Mouse (Mus musculus) adrenal gland (tissue): ENCODE data around the gene Tmem74b.

Experiments
- intact Hi-C: fragments of 180-260 bp; cut with DNase I; formaldehyde crosslinking; loops from one replicate; pipeline ENCODE4 v1.15.1; 2025
- long read RNA-seq, 2 experiments: library from polyadenylated mRNA; unstranded; transcript quantifications; one replicate each; pipeline ENCODE4 v2.0.0; 2020; ENCODE audit warnings: borderline replicate concordance in 1 of 2; ENCODE audit not compliant: insufficient replicate concordance in 1 of 2

Gene Tmem74b
- long read RNA-seq, experiment 1, partial matches to known transcripts: 0 of 2 reads
- long read RNA-seq, experiment 1, other reads (novel, unspliced or antisense): 0 of 2 reads
- long read RNA-seq, experiment 2, partial matches to known transcripts: 0 of 1 reads
- long read RNA-seq, experiment 2, other reads (novel, unspliced or antisense): 0 of 1 reads

DNA sequence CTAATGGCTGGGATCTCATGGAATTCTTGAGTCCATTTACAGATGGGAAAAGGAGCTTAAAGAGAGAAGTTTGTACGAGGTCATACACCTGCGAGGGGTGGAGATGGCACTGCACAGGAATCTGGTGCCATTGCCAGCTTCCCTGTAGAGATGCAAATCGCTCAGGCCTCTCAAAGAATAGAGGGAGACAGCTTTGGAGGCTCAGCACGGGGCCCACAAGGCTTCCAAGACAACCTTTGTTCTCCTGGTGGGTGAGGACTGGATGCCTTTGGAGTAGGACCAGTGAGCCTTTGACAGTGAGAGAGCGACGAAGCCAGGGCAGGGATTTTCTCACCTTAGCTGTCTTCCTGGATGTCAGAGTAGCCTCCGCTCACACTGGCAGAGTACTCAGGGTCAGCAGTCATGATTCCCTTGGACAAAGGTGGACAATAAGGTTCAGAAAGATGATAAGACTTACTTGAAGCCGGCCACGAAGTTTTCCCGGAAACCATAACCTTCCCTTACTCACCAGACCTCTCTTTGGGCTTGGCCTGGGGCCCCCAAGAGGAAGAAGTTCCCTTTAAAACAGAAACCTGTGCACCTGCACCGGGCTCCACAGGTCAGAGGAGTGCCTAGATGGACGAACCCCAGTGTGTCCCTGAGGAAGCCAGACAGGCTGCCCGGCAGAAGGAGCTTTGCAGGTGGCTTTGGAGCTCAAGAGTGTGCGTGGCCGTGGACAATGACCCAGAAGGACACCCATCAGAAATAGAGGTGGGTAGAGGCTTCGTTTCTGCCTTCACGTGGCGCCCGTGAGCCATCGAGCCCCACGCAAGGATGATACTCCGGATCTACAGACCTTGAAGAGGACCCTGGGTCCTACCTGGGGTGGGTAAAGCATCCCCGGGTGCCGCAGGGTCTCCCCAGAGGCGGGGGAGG, at the start of gene Tmem74b:
Tmem74b (plus strand) TSS at position 778 of the 915 bp plus-strand sequence.
- intact Hi-C loops: no loop called here

DNA sequence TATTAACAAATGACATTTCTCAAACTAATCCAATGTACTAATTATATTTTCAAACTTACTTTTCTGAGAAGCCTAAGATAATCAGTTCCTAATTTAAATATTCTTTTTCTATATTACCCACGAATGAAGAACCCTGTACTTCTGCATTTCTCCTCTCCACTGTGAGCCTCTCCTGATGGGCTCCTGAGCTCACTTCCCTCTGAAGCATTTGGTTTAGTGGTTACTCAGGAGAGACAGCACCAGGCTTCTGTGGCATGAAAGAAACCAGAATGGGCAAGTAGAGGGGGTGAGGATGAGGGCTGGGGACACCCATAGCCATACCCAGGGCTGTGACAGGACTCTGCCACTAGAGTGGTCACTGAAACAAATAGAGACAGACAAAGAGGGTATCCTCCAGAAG, 49.8 kb upstream of the Tmem74b start:
- intact Hi-C loops: no loop called here

DNA sequence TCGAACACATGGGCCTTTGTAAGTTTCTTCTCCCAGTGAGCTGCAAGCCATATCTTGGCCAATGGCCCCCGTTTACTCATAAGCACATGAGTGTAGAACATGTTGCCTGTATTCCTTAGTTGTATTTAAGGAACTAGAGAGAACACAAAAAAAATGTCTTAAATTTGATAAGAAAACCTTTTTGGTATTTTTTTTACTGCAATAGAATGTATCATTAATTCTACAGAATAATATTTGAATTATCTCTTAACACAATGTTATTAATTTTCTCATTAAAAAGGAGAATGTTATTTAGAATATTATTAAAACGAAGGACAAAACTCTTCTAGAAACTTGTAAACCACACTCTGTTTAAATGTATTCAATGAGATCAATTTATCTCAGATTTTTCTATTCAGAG, 33.4 kb upstream of the Tmem74b start, which contains the start of gene Rad21l:
Rad21l (minus strand) TSS at position 101 of the 400 bp plus-strand sequence.
- intact Hi-C loops: no loop called here

DNA sequence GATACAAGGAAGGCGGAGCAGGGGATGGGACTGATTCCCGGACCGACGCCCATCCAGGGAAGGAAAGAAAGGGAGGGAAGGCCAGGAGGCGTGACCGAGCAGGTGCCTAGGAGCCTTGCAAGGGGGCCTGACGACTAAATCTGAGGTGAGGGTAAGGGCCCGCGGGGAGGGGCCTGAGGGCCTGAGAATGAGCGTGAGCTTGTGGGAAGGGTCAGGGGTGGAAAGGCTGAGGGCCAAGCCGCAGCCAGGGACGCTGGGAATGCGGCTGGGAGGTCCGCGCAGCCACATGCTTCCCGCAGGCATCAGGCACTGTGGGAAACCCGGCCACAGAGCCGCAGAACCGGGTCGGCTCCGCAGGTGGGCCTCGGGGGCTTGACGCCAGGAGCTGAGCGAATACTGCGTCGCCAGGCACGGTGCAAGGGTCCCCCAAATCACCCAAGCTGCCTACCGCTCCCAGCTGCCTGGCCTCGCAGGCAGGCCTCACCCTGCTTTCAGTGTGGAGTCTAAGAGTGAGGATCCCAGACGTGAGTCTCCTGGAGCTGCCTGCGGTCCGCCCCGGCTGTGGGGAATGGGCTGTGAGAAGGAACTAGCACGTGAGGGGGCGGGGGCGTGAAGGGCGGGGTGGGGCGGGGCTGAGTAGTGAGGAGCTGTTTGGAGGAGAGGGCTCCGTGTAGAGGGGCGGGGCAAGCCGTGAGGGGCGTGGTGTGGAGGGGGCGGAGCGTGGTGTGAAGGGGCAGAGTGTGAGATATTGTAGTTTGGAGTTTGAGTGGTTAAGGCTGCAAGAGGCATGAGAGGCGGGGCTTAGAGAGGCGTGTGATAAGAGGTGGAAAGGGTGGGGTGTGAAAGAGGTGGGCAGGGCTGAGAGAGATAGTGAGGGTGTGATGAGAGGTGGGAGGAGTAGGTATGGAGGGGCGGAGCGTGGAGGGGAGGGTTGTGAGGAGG, 31.5 kb upstream of the Tmem74b start:
- intact Hi-C loops: loop anchor here (10.0 kb wide), 1 partner anchor 155 kb away; no protein-coding TSS in a partner anchor

DNA sequence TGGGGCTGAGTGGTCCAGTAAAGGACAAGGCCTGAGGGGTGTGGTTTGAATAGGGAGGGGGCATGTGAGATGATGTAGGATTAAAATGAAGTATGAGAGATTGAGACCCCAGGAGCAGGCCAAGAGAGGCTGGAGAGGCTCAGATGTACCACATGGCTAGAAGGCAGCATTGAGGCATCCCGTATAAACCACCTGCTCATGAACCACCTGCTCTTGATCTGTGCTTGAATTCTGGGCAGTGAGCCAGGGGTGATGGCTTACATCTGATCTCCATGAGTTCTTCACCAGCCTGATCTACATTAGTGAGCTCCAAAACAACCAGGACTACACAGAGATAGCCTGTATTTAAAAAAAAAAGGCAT, 30.9 kb upstream of the Tmem74b start:
- intact Hi-C loops: loop anchor here (10.0 kb wide), 1 partner anchor 156 kb away; no protein-coding TSS in a partner anchor

DNA sequence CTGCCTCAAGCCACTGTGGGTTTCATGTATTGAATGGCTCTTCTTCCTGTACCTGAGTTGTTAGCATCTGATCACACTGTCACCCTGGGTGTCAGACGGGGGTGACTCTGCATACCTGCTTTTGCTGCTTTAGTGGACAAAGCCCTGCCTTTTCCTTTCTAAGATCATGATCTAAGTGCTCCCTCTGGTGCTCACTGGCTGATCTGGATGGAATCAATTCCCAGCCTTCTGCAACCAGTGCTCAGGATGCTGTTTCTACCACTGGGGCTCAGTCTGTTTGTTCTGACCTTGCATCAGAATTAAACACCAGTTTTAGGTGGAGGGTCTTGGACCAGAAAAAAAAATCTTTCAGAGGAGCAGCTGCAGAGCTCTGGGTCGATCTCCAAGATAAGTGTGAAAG, 25.6 kb upstream of the Tmem74b start:
- intact Hi-C loops: loop anchor here (5.0 to 10.0 kb wide), 2 partner anchors 161 to 184 kb away; partner anchors contain the start of gene Nsfl1c

DNA sequence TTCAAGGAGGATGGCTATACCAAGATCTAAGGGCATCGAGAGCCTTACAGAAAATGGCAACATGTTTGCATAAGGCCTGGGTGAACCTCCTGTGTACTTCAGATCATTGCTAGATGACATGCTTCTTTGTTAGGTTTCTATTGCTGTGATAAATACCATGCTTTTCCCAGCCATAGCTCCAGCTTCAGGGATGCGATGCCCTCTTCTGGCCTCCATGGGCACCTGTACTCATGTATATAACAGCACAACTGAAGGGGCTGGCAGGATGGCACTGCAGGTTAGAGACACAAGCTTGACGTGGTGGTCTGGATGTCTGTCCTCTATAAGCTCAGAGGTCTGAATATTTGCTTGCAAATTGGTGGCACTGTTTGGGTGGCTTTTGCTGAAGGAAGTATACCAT, 19.5 kb upstream of the Tmem74b start:
- intact Hi-C loops: loop anchor here (5.0 kb wide), 1 partner anchor 105 kb away; no protein-coding TSS in a partner anchor

DNA sequence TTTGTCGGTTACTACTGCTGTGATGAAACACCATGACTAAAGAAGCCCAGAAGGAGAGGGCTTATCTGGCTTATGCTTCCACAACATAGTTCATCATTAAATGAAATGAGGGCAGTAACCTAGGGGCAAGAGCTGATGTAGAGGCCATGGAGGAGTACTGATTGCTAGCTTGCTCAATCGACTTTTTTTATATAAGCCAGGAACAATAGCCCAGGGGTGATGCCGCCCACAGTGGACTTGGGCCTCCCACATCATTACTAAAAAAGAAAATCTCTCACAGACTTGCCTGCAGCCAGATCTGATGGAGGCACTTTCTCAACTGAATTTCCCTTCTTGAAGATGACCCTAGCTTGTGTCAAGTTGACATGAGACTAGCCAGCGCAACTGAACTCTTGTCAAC, 18.8 kb upstream of the Tmem74b start:
- intact Hi-C loops: loop anchor here (5.0 kb wide), 1 partner anchor 106 kb away; no protein-coding TSS in a partner anchor

DNA sequence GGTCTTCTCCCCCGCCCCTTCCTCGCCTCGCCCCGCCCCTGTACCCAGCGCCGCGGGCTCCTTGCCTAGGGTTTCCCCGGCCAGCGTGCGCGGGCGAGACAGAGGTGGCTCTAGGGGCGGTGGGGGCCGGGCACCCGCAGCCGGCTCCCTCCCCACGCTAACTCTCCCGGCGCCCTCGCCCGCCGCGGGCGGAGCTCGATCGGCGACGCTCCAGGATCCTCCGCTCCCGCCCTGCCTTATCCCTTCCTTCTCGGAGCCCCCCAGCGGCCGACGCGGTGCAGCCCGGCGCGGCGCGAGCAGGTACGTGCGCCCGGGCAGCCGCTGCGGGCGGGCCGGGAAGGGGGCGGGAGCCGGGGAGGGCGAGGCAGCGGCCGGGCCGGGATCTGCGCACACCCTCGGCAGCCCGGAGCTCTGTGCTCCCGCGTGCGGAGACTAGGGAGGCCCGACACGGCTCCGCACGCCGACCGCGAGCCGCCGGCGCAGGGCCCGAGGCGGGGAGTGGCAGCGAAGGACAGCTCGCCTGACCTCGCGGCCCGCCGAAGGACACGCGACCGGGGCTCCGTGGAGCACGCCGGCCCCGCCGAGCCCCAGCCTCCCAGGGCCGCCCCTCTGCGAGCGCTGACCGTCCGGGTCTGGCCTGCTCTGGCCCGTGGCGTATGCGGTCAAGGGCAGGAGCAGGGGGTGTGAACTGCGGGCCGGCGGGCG, 490 bp downstream of the Tmem74b start:
- intact Hi-C loops: no loop called here

DNA sequence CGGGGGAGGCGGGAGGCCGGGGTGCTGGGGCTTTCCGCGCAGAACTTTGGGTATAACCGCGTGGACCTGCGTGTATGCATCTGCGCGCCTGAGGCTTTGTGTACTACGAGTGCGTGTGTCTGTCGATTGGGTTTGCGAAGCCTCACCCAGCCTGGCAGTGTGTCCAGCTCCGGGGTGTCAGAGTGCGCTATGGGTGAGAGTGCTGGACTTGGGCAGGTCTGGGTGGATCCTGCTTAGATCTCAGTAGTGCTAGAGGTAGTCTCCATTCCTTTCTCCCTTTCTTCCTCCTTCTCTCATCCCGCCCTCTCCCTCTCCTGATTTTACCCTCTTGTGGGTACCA, 1.0 kb downstream of the Tmem74b start:
- intact Hi-C loops: no loop called here

DNA sequence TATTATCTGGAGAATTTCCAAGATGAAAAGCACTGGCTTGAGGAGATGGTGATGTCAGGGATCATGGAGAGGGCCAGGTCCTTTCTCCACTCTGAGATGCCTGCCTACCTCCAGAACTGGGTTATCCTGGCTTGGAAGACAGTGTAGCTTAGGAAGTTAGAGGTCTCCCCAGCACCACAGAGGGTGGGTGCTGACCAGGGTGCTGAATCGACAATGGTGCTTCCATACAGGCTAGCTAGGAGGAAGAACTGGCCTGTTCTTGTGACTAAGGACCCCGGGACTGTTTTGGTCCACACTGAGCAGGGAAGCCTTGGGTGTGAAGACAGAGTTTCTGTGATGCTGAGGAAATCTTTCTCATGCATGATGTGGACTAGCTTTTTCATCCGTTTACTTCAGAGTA, 10.8 kb downstream of the Tmem74b start:
- intact Hi-C loops: no loop called here

DNA sequence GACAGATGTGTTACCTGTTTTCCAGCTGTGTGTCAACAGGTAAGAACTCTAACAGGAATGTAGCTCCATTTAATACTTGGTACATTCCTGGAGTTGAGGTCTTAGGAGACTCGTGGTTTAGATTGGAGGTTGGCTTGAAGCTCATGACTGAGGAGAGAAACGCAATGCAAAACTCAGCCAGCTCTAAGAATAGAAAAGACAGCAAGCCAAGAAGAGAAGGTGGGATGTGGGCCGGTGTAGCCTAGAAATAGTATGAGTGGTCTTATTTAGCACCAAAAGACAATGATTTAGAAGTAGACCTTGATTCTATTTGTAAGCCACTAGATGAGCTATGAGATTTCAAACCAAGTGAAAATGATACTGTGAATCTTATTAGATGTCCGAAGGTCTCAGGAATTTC, 13.7 kb downstream of the Tmem74b start:
- intact Hi-C loops: no loop called here

DNA sequence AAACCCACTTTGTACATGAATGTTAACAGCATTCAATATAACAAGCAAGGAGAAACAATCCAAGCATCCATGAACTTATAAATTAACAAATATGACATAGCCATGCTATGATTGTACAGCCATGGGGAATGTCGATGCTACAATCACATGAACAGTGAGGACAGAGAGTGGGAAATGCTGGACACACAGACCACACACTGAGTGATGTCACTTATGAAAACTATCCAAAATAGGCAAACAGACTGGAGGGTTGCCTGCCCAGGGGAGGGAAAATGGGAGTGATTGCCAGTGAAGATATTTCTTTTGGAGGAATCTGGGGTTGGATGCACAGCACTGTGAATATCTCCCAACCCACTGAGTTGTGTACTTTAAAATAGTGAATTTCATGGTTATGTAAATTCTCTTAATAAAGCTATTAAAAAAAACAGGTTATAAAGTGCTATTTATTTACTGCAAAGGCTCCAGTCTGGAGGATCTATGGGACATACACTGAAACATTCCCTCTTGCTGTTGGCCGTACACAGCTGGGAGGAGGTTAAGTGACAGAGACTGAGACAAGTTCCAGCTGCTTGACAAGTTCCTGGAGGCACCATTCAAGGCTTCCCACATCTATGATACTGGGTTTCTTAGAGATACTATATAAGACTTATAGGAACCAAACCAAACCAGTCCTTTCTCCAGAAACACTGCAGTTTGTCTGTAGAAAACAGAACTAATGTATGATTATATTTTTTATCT, 14.7 kb downstream of the Tmem74b start:
- intact Hi-C loops: no loop called here

DNA sequence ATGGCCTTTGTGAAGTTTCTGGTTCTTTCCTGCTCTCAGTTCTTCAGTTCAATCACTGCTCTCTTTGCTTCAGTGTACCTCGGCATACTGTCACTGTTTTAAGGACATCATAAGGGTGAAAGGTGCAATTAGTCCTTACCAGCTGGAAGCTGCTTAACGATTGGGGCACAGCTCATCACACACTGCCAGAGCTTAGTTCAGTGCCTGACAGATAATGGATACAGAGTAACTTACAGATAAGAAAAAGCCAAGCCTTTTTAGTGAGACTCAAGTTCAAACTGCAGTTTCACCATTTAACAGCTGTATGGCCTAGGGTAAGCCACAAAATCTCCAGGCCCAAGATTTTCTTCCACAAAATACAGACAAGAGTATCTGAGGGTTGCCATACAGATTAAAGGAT, 22.3 kb downstream of the Tmem74b start:
- intact Hi-C loops: no loop called here

DNA sequence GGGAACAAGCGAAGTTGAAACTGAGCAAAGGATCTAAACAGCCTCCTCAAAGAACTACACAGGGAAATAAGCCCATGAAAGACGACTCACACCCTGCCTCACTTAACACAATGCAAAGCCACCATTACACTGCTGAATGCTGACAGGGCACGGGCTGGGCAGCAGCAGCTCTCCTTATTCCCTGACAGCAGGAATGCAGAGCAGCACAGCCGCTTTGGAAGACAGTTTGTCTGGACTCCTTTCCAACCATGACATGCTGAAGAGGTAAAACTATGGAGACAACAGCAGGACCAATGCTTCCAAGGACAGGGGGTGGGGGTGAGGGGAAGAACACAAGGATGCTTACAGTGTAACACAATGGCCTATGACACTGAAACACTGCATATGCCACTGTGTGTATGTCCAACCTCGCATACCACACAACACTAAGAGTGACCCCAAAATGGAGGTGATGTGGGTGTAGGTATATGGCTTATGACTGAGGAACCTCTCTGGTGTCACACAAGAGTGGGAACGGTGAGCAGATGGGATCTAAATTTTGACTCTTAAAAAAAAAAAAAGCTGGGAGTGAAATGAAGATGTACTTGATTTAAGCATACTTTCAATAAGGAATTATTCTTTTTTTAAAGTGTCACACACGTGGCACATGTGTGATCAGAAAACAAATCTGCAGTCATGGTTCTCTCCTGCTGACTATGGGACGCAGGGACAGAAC, 31.5 kb downstream of the Tmem74b start:
- intact Hi-C loops: no loop called here

DNA sequence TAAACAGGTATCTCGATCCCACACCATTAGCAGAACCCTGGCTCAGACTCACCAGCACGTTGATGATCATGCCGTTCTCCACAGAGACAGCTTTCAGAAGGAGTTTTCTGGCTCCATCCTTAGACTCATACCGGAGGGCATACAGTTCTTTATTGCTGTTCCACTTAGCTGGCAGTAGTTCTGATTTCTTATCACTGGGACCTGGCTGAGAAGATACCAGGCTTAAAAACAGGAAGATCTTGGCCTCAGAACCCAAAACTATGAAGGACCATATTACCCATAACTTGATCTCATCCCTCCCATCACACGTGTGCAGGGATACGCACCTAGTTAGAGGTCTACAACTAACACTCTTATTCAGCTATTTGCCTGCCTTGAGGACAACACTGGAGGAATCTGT, 33.6 kb downstream of the Tmem74b start:
- intact Hi-C loops: no loop called here

DNA sequence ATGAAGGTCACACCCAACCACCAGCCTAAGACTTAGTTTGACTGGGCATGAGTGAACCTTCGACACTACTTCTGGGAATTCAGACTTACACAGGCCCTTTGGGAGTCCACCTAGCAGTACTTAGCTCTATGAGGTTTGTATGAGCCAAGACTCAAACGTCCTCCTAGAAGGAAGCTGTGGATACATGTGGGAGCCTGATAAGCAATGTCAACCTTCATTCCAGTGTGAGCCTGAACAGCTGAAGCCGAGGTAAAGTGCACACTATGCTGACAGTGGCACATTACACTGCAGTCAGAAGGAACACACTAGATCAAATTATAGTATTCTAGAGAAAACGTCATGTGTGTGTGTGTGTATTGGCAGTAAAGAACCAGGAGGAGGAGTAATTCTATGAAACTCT, 36.7 kb downstream of the Tmem74b start:
- intact Hi-C loops: no loop called here

DNA sequence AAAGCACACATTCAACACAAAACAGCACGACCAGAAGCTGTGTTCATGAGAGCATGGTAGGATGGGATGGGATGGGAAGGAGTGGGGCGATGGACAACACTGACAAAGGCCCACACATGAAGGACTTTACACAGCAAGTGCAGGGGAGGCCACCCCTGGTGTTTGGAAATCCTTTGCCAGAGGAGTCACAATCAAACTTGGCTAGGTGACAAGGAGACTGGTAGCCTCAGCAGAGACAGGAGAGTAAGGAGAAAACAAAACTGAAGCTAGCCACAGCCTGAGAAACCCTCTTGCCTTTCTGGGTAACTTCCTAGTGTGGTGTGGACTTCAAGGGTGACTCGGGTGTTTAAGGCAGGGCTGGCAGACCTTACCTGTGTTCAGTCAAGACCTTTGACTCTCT, 37.3 kb downstream of the Tmem74b start:
- intact Hi-C loops: no loop called here

DNA sequence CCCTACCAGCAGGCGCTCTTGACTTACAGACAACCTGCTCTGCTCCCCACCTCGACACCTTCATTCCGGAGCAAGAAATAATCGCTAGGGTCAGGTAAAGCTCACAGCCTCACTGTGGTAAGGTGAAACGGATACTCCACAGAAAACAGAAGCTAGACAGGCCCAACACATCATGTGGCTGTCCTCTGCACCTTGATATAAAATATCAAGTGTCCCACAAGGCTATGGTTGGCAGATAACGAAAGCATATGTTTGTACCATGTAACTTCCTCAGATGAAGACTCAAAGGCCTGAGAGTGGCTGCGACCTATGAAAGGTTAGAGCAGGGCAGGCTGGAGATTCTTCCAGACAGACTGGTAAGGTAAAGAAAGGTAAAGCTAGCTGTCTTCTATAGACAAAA, 37.7 kb downstream of the Tmem74b start:
- intact Hi-C loops: no loop called here
